Mouse (Mus musculus) right cerebral cortex, adult 18-20 months (tissue): ENCODE data around the gene Slc6a16.

Experiments used
- DNase-seq: peaks from one replicate; pipeline ENCODE4 v3.0.0; 2022; ENCODE audit warnings: mixed read lengths

Slc6a16 gene

DNA sequence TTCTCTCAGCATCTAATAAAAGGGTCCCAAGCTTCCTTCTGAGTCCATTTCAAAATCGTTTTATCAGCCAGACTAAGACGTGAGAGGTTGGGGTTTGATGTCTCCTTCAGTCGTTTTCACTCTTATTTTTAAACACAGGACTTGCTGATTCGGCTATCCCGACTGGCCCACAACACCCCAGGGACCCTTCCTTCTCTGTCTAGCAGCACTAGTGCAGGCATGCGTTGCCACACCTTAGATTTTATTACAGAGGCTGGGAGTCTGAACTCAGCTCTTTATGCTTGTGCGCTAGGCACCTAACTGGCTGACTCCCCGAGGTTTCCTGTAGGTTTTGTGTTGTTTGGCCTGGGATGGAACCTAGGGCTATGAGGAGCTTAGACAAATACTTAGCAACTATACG lies 72.6 kb downstream of the Slc6a16 start:
- DNase-seq: no peak

DNA sequence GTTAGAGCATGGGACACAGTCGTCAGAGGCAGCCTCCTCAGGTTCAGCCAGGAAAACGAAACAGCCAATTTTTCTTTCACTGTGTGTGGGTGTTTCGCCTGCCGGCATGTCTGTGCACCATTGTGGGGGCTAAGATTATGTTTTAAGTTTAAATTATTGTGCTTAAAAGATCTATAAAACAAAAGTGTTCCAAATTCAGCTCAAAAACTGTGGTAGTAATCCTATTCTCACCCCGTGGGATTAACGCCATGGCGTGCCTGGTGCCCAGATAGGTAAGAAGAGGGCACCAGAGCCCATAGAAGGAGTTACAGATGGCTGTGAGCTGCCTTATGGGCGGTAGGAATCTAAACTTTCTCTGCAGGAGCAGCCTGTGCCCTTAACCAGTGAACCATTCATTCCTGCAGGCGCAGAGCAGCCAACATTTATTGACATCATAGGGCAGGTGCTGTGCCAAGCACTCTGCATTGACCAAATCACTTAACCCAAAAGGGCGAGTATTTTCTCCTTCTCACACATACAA lies 74.4 kb downstream of the Slc6a16 start:
- DNase-seq: no peak

DNA sequence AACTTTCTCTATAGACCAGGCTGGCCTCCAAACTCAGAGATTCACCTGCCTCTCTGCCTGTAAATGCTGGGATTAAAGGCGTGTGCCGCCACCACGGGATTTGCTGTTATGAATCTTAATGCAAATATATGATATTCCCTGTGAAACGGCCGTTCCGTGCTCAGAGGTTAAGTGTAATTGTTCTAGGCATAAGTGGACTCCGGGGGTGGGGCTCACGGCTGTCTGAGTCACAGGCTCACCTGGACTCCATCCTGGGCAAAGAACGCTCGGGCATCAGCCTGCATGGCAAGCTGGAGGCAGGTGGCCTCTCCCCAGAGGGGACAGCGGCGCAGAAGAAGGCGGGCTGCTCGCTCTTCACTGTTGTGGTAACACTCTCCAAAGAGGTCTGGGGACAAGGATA lies 75.7 kb downstream of the Slc6a16 start:
- no peak for DNase-seq

DNA sequence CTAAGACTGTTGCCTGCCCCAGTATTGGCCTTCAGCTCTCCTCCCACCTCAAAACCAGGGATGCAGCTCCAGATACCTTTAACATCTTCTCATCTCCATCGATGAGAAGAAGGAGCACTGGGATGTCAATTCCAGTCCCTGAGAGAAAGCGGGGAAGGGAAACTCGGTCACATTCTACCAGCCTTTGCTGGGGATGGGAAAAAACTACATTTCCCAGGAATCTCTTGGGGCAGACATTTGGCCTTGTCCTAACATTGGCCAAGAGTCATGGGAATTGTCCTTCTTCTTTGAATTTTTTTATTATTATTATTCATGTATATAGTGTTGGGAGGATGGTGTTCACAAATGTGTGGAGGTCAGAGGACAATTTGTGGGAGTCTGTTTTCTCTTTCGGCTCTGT lies 81.4 kb downstream of the Slc6a16 start:
- DNase-seq: no peak
